Mouse (Mus musculus): ENCODE measurements at regions not wholly inside any gene's neighbourhood (a gene's known extent, or its start where the extent isn't known, plus 50 kb on each side); places are given as distances from the start of the nearest gene placed in this dataset.

GRCm38 (mm10) chr19:37492572-37492971 lies 57.6 kb upstream of the Exoc6 start:
- no peak for DNase-seq (ENCODE audit: extremely low read depth, low read depth)

- no peak for DNase-seq (ENCODE audit: extremely low read depth, low read depth)
Observed at GRCm38 (mm10) chr19:37493378-37493777, 56.8 kb upstream of the Exoc6 start.

- DNase-seq (ENCODE audit: extremely low read depth, low read depth) = peak; percentile 98
Observed at GRCm38 (mm10) chr19:37493921-37494485, 56.2 kb upstream of the Exoc6 start.

- no peak for DNase-seq (ENCODE audit: extremely low read depth, low read depth)
Observed at GRCm38 (mm10) chr19:37494806-37495205, 55.4 kb upstream of the Exoc6 start.

GRCm38 (mm10) chr19:37495319-37496270 lies 54.6 kb upstream of the Exoc6 start:
- peak; percentile 75 for DNase-seq (ENCODE audit: extremely low read depth, low read depth)

GRCm38 (mm10) chr19:37496759-37497158 lies 53.5 kb upstream of the Exoc6 start:
- no peak for DNase-seq (ENCODE audit: extremely low read depth, low read depth)

- DNase-seq (ENCODE audit: extremely low read depth, low read depth) = no peak
Observed at GRCm38 (mm10) chr19:37497161-37497560, 53.1 kb upstream of the Exoc6 start.

- no peak for DNase-seq (ENCODE audit: extremely low read depth, low read depth)
Observed at GRCm38 (mm10) chr19:37498438-37498837, 51.8 kb upstream of the Exoc6 start.

Measured in MEL-GATA-1-ER (cell line).